Mouse (Mus musculus): ENCODE measurements around the gene Gm5862.
"Not testable (repeated sequence)": the region's sequence is repeated elsewhere in the genome, so short reads cannot be mapped to it uniquely, and the experiment has no call there.

DNA sequence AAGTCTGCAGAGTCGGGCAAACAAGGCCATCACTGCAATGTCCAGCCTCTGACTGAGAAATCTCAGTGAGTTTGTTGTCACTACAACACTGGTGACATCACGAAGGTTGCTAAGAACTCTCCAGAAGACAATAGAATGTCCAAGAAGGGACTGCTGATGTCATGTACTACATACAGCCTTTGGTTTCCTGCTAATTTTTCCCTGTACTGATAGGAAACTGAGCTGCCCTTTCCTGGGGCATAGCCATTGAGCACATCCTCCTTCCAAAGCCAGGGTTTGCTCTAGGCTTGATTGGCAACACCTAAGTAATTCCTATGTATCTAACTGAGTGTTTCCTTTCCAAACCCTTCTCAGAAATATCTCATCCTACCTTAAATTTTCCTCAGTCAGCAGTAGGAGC is 18.0 kb downstream of the Gm5862 start, which contains the start of gene Gm1979:
- TF ChIP-seq CTCF (conservative IDR thresholded peaks at IDR 0.05; ENCODE audit: low read length); POU5F1 (IDR thresholded peaks at IDR 0.05; ENCODE audit: borderline replicate concordance, low read length): not testable (repeated sequence)

Data from E14TG2a.4 (cell line).